Mouse (Mus musculus) regulatory T cell (primary cell): ENCODE measurements around the gene Polr3h.

Source experiments
- in situ Hi-C: fragments of 300-600 bp; cut with MboI, MseI; formaldehyde crosslinking; loops from one replicate; pipeline ENCODE4 v1.15.1; 2025; ENCODE audit warnings: high pct_unique_total_duplicates

Gene Polr3h

GRCm38 (mm10) chr15:81847861-81848260 is 78.2 kb downstream of the Polr3h start:
- in situ Hi-C loops: no loop called here

- in situ Hi-C loops: no loop called here
Observed at GRCm38 (mm10) chr15:81847161-81847560, 78.9 kb downstream of the Polr3h start.

GRCm38 (mm10) chr15:81846755-81847154 is 79.3 kb downstream of the Polr3h start:
- in situ Hi-C loops: no loop called here

GRCm38 (mm10) chr15:81845724-81846123 is 80.3 kb downstream of the Polr3h start:
- in situ Hi-C loops: no loop called here

GRCm38 (mm10) chr15:81845033-81845625 is 80.9 kb downstream of the Polr3h start:
- in situ Hi-C loops: no loop called here

- in situ Hi-C loops: no loop called here
Observed at GRCm38 (mm10) chr15:81842275-81842674, 83.8 kb downstream of the Polr3h start.

- in situ Hi-C loops: no loop called here
Observed at GRCm38 (mm10) chr15:81840306-81840705, 85.7 kb downstream of the Polr3h start.

- in situ Hi-C loops: no loop called here
Observed at GRCm38 (mm10) chr15:81839634-81840033, 86.4 kb downstream of the Polr3h start.

- in situ Hi-C loops: no loop called here
Observed at GRCm38 (mm10) chr15:81838554-81839235, 87.3 kb downstream of the Polr3h start.
